Mouse (Mus musculus): Measurements from ENCODE around the gene Aifm1.
A peak's percentile ranks its signal among the peaks of the same experiment; 100 is the strongest.

The Aifm1 gene

GRCm38 (mm10) chrX:48513166-48513807 lies at the start of gene Aifm1:
Aifm1 (minus strand) TSS chrX:48513563.
- DNase-seq: peak; percentile 95

GRCm38 (mm10) chrX:48532175-48532574 lies 18.8 kb upstream of the Aifm1 start:
- peak; percentile 57 to 83 for DNase-seq

GRCm38 (mm10) chrX:48526435-48526834 lies 13.1 kb upstream of the Aifm1 start:
- DNase-seq: no peak

GRCm38 (mm10) chrX:48525866-48526265 lies 12.5 kb upstream of the Aifm1 start:
- DNase-seq: no peak

GRCm38 (mm10) chrX:48525332-48525731 lies 12.0 kb upstream of the Aifm1 start:
- DNase-seq: no peak

- no peak for DNase-seq
Observed at GRCm38 (mm10) chrX:48523512-48523911, 10.1 kb upstream of the Aifm1 start.

GRCm38 (mm10) chrX:48521651-48522050 lies 8.3 kb upstream of the Aifm1 start:
- DNase-seq: no peak

GRCm38 (mm10) chrX:48519549-48520085 lies 6.3 kb upstream of the Aifm1 start:
- no peak for DNase-seq

- no peak for DNase-seq
Observed at GRCm38 (mm10) chrX:48518808-48519548, 5.6 kb upstream of the Aifm1 start, which contains the start of gene Rab33a. Rab33a (plus strand) TSS chrX:48519285.

GRCm38 (mm10) chrX:48518211-48518807 lies 4.9 kb upstream of the Aifm1 start:
- DNase-seq: no peak

GRCm38 (mm10) chrX:48513824-48514223 lies 461 bp upstream of the Aifm1 start:
- DNase-seq: peak in 1 of 2 experiments; percentile 3

- DNase-seq: no peak
Observed at GRCm38 (mm10) chrX:48493763-48494162, 19.6 kb downstream of the Aifm1 start.

GRCm38 (mm10) chrX:48481687-48482086 lies 31.7 kb downstream of the Aifm1 start:
- DNase-seq: no peak

- DNase-seq: no peak
Observed at GRCm38 (mm10) chrX:48481095-48481494, 32.3 kb downstream of the Aifm1 start.

GRCm38 (mm10) chrX:48467355-48467946 lies 45.9 kb downstream of the Aifm1 start:
- no peak for DNase-seq

- DNase-seq: no peak
Observed at GRCm38 (mm10) chrX:48466174-48466573, 47.2 kb downstream of the Aifm1 start.

GRCm38 (mm10) chrX:48464436-48464835 lies 48.9 kb downstream of the Aifm1 start:
- no peak for DNase-seq

GRCm38 (mm10) chrX:48463636-48464035 lies 49.7 kb downstream of the Aifm1 start:
- DNase-seq: no peak

- peak; percentile 21 to 66 for DNase-seq
Observed at GRCm38 (mm10) chrX:48462754-48463507, 50.4 kb downstream of the Aifm1 start, which contains the start of gene Elf4. Elf4 (minus strand) TSS chrX:48463132.

- no peak for DNase-seq
Observed at GRCm38 (mm10) chrX:48462297-48462696, 51.1 kb downstream of the Aifm1 start.

- DNase-seq: no peak
Observed at GRCm38 (mm10) chrX:48461006-48461405, 52.4 kb downstream of the Aifm1 start.

GRCm38 (mm10) chrX:48460496-48460895 lies 52.9 kb downstream of the Aifm1 start:
- DNase-seq: no peak
